In genomic region chr4:89446156-89446716, GRCm38 (mm10) we compare ENCODE assay signal across 11 mouse cellular contexts.
DNase-seq lines count a peak whose midpoint lies in the region; ATAC-seq and TF ChIP-seq lines count a peak whose summit lies in the region.
"Had no signal": no experiment of that assay in that cellular context is flagged by ENCODE, and none has a peak within 500 bp of the region (broad histone marks: within the 10 kb centered on the region; RNA-seq: fewer than 3 reads in every experiment).

No protein-coding gene starts in this region.

- 0 out of 2 replicates have a peak, but pooled peaks cover 5% of the 10 kb centered on the region for H3K4me1 ChIP-seq in kidney, adult 2 months (ENCODE audit: control insufficient read depth, insufficient read depth, low read length)
- H3K4me1 ChIP-seq in lung, embryonic 14.5 days (ENCODE audit: insufficient read depth): no peaks in the 10 kb centered on the region

- no peaks in the 10 kb centered on the region for H3K36me3 ChIP-seq in kidney, adult 2 months (ENCODE audit: control insufficient read depth, insufficient read depth, low read length)
- H3K36me3 ChIP-seq in lung, embryonic 14.5 days (ENCODE audit: insufficient read depth): no peaks in the 10 kb centered on the region
- H3K36me3 ChIP-seq: embryonic facial prominence, embryonic 12.5 days; midbrain, embryonic 10.5 days had no signal

- H3K9ac ChIP-seq in lung, embryonic 14.5 days: no peak overlapping the region
- H3K9ac ChIP-seq: embryonic facial prominence, embryonic 12.5 days had no signal

- no peak overlapping the region for H3K4me3 ChIP-seq in kidney, adult 2 months (ENCODE audit: insufficient read depth, low read depth, low read length)
- H3K4me3 ChIP-seq in lung, embryonic 14.5 days (ENCODE audit: low read depth, low read length): no peak overlapping the region
- H3K4me3 ChIP-seq: embryonic facial prominence, embryonic 12.5 days; midbrain, embryonic 10.5 days had no signal

- peak; percentile 88; the same call in 1 of the 2 replicates for ATAC-seq in lung, embryonic 14.5 days (ENCODE audit: insufficient read depth)

- peak; percentile 21 for DNase-seq in kidney, adult 2 months
- no peak for DNase-seq in kidney, adult 9 months
- peak; percentile 47 for DNase-seq in cerebellum, adult 11-12 months
- peak; percentile 40 to 53 for DNase-seq in cerebellum, postnatal 36 days
- peak; percentile 28 for DNase-seq in lung, embryonic 14.5 days
- no peak for DNase-seq in ovary, adult 18-20 months (ENCODE audit: low spot score)
- no peak for DNase-seq in urinary bladder, postnatal 14 days (ENCODE audit: low spot score)
- DNase-seq in left cerebral cortex, adult 18-20 months (ENCODE audit: low spot score in 2 of 2): no peak
- DNase-seq: kidney, adult 11 months had no signal

- TF ChIP-seq POLR2A in kidney, adult 2 months (IDR thresholded peaks at IDR 0.05; ENCODE audit: low read depth, low read length): no peak

- H3K9me3 ChIP-seq in lung, embryonic 14.5 days (ENCODE audit: low read depth, low read length): no peaks in the 10 kb centered on the region
- H3K9me3 ChIP-seq: embryonic facial prominence, embryonic 12.5 days; midbrain, embryonic 10.5 days had no signal

- WGBS in kidney, adult 2 months: 53% methylated on average over 6 of the region's 6 CpGs
- 39% methylated on average over 6 of the region's 6 CpGs for WGBS in lung, embryonic 14.5 days

- no peak for TF ChIP-seq CTCF in kidney, adult 2 months (conservative IDR thresholded peaks at IDR 0.05; ENCODE audit: insufficient read depth, insufficient read length, low read depth, low read length)
- TF ChIP-seq CTCF in lung, embryonic 14.5 days (IDR thresholded peaks at IDR 0.05; ENCODE audit: low read depth): no peak

- no peak overlapping the region for H3K27ac ChIP-seq in kidney, adult 2 months (ENCODE audit: insufficient read depth, low read depth, low read length)
- H3K27ac ChIP-seq in lung, embryonic 14.5 days (ENCODE audit: low read depth): peak overlapping the region; percentile 22
- H3K27ac ChIP-seq: embryonic facial prominence, embryonic 12.5 days; midbrain, embryonic 10.5 days had no signal

- no peak overlapping the region for H3K4me2 ChIP-seq in lung, embryonic 14.5 days
- H3K4me2 ChIP-seq: embryonic facial prominence, embryonic 12.5 days had no signal

- H3K27me3 ChIP-seq in kidney, adult 2 months (replicated peaks; ENCODE audit: control insufficient read depth, insufficient read depth, low read length): no peaks in the 10 kb centered on the region
- H3K27me3 ChIP-seq in lung, embryonic 14.5 days (ENCODE audit: insufficient read depth, low read length): no peaks in the 10 kb centered on the region
- H3K27me3 ChIP-seq: embryonic facial prominence, embryonic 12.5 days had no signal

Comparison
In these comparisons a context has a peak if more than half of its experiments do, and no peak if none do; other contexts are left out.
1. DNase-seq: peak in kidney, adult 2 months (single experiment), cerebellum, adult 11-12 months (single experiment), cerebellum, postnatal 36 days (2 of 2) and lung, embryonic 14.5 days (single experiment); none in kidney, adult 9 months (single experiment), ovary, adult 18-20 months (single experiment), urinary bladder, postnatal 14 days (single experiment) and left cerebral cortex, adult 18-20 months (0 of 2).